Mouse (Mus musculus) liver, embryonic 16.5 days (tissue): Measurements from ENCODE around the gene Ttc33. TPM values are rescaled to one million over a fixed set of nuclear protein-coding genes. Genes with fewer than 3 reads are reported as not detected.
A peak's percentile ranks its signal among the peaks of the same experiment; 100 is the strongest.

ENCODE experiments used
- ATAC-seq: fragments of 200-750 bp; cut with Nextera tagmentation; 2 replicates; pipeline ENCODE4 v1.8.0; 2017; ENCODE audit warnings: low read depth, mild to moderate bottlenecking, moderate number of reproducible peaks, moderate library complexity
- H3K27ac ChIP-seq: fragments of 300-500 bp; sonication (generic); 2 replicates; pipeline ENCODE4 v1.5.1; 2014; ENCODE audit warnings: mild to moderate bottlenecking, low read length
- H3K27me3 ChIP-seq: fragments of 300-500 bp; sonication (generic); 2 replicates; pipeline ENCODE4 v1.6.1; 2014; ENCODE audit warnings: low read depth, low read length, mixed read lengths; ENCODE audit not compliant: control insufficient read depth, insufficient read depth
- H3K36me3 ChIP-seq: fragments of 300-500 bp; sonication (generic); 2 replicates; pipeline ENCODE4 v1.6.1; 2014; ENCODE audit warnings: mild to moderate bottlenecking; ENCODE audit not compliant: control insufficient read depth, insufficient read depth
- H3K4me1 ChIP-seq: fragments of 300-500 bp; sonication (generic); 2 replicates; pipeline ENCODE4 v1.6.1; 2014; ENCODE audit warnings: low read depth, low read length, mixed read lengths; ENCODE audit not compliant: control insufficient read depth
- H3K4me2 ChIP-seq: fragments of 300-500 bp; sonication (generic); 2 replicates; pipeline ENCODE4 v1.6.1; 2014; ENCODE audit warnings: low read depth, low read length, mixed read lengths
- H3K4me3 ChIP-seq: fragments of 300-500 bp; sonication (generic); 2 replicates; pipeline ENCODE4 v1.5.1; 2014; ENCODE audit warnings: low read depth, mild to moderate bottlenecking, low read length
- H3K9ac ChIP-seq: fragments of 300-500 bp; sonication (generic); 2 replicates; pipeline ENCODE4 v1.6.1; 2014; ENCODE audit warnings: low read depth, low read length
- H3K9me3 ChIP-seq: fragments of 300-500 bp; sonication (generic); replicated peaks from 2 replicates; pipeline ENCODE4 v1.6.1; 2016; ENCODE audit warnings: low read length; ENCODE audit not compliant: control insufficient read depth
- WGBS: fragments of 180-500 bp; shearing (Covaris S2); extraction: QIAGEN DNeasy Blood & Tissue Kit; methylation state at CpG from one replicate; pipeline ENCODE4 v1.1.7; 2014; ENCODE audit not compliant: insufficient replicate concordance; 5-methylcytosine and 5-hydroxymethylcytosine counted together
- polyA plus RNA-seq: library from polyadenylated mRNA; unstranded; fragments of >200 nt; fragmentation: Nextera tagmentation; extraction: Ambion mirVana; gene quantifications from 2 replicates; pipeline ENCODE4 v1.2.1, GENCODE M21; 2015

Ttc33 gene
- polyA plus RNA-seq, 1 experiment from 2014 or later = 14.1 TPM

- no peak overlapping the region for H3K4me2 ChIP-seq
- no peaks in the 10 kb centered on the region for H3K4me1 ChIP-seq
- no peak overlapping the region for H3K4me3 ChIP-seq
- H3K9ac ChIP-seq = no peak overlapping the region
- 0 out of 2 replicates have a peak, but pooled peaks have one; percentile 24 for ATAC-seq
- H3K36me3 ChIP-seq = peaks cover 34% of the 10 kb centered on the region
- no peaks in the 10 kb centered on the region for H3K27me3 ChIP-seq
- no peaks in the 10 kb centered on the region for H3K9me3 ChIP-seq
- no peak overlapping the region for H3K27ac ChIP-seq
- WGBS = 73% methylated on average over 12 of the region's 12 CpGs
These were observed 20.1 kb upstream of the Ttc33 start for GRCm38 (mm10) chr15:5165121-5165773.

GRCm38 (mm10) chr15:5173217-5173820 lies 12.0 kb upstream of the Ttc33 start:
- Histone ChIP-seq H3K27ac (no peak overlapping the region), H3K4me1 (no peaks in the 10 kb centered on the region), H3K27me3 (no peaks in the 10 kb centered on the region), H3K9ac (no peak overlapping the region), H3K4me3 (no peak overlapping the region), H3K4me2 (no peak overlapping the region), H3K36me3 (peaks cover 47% of the 10 kb centered on the region), H3K9me3 (no peaks in the 10 kb centered on the region)
- ATAC-seq = no peak
- WGBS = 57% methylated on average over 12 of the region's 12 CpGs

GRCm38 (mm10) chr15:5184668-5185330 lies 526 bp upstream of the Ttc33 start:
- WGBS = 38% methylated on average over 10 of the region's 11 CpGs
- peak overlapping the region; percentile 73 for H3K4me2 ChIP-seq
- H3K9me3 ChIP-seq = no peaks in the 10 kb centered on the region
- 0 out of 2 replicates have a peak, but pooled peaks have one; percentile 2 for ATAC-seq
- H3K4me3 ChIP-seq = peak overlapping the region; percentile 80
- peak overlapping the region; percentile 81 for H3K9ac ChIP-seq
- peak overlapping the region; percentile 70 for H3K27ac ChIP-seq
- H3K36me3 ChIP-seq = peaks cover 3% of the 10 kb centered on the region; the same call in 1 of the 2 replicates
- H3K4me1 ChIP-seq = peaks cover 11% of the 10 kb centered on the region
- H3K27me3 ChIP-seq = no peaks in the 10 kb centered on the region

- H3K9me3 ChIP-seq = no peaks in the 10 kb centered on the region
- no peaks in the 10 kb centered on the region for H3K36me3 ChIP-seq
- H3K4me2 ChIP-seq = peak overlapping the region; percentile 73
- WGBS = 28% methylated on average over 10 of the region's 10 CpGs
- peak overlapping the region; percentile 80 for H3K4me3 ChIP-seq
- H3K9ac ChIP-seq = peak overlapping the region; percentile 81
- no peaks in the 10 kb centered on the region for H3K27me3 ChIP-seq
- H3K4me1 ChIP-seq = peaks cover 11% of the 10 kb centered on the region
- H3K27ac ChIP-seq = no peak overlapping the region
- ATAC-seq = no peak
These were observed 959 bp downstream of the Ttc33 start for GRCm38 (mm10) chr15:5186293-5186675.

GRCm38 (mm10) chr15:5187116-5187515 lies 1.8 kb downstream of the Ttc33 start:
- Histone ChIP-seq H3K9ac (no peak overlapping the region), H3K4me3 (no peak overlapping the region), H3K4me2 (no peak overlapping the region), H3K27ac (no peak overlapping the region), H3K4me1 (peaks cover 11% of the 10 kb centered on the region), H3K36me3 (no peaks in the 10 kb centered on the region), H3K9me3 (no peaks in the 10 kb centered on the region), H3K27me3 (no peaks in the 10 kb centered on the region)
- WGBS = 34% methylated on average over 4 of the region's 4 CpGs
- no peak for ATAC-seq

GRCm38 (mm10) chr15:5188029-5188428 lies 2.7 kb downstream of the Ttc33 start:
- Histone ChIP-seq H3K4me3 (no peak overlapping the region), H3K27ac (no peak overlapping the region), H3K36me3 (no peaks in the 10 kb centered on the region), H3K4me2 (no peak overlapping the region), H3K9ac (no peak overlapping the region), H3K4me1 (peaks cover 11% of the 10 kb centered on the region), H3K27me3 (no peaks in the 10 kb centered on the region), H3K9me3 (no peaks in the 10 kb centered on the region)
- 31% methylated on average over 1 of the region's 1 CpGs for WGBS
- no peak for ATAC-seq

GRCm38 (mm10) chr15:5189504-5190093 lies 4.3 kb downstream of the Ttc33 start:
- Histone ChIP-seq H3K9me3 (no peaks in the 10 kb centered on the region), H3K4me1 (peaks cover 7% of the 10 kb centered on the region), H3K9ac (no peak overlapping the region), H3K4me3 (no peak overlapping the region), H3K27ac (no peak overlapping the region), H3K4me2 (no peak overlapping the region), H3K27me3 (no peaks in the 10 kb centered on the region), H3K36me3 (no peaks in the 10 kb centered on the region)
- no peak for ATAC-seq
- WGBS = 66% methylated on average over 10 of the region's 10 CpGs

GRCm38 (mm10) chr15:5193833-5194232 lies 8.5 kb downstream of the Ttc33 start:
- no peak overlapping the region for H3K4me2 ChIP-seq
- no peaks in the 10 kb centered on the region for H3K27me3 ChIP-seq
- no peaks in the 10 kb centered on the region for H3K36me3 ChIP-seq
- no peak overlapping the region for H3K4me3 ChIP-seq
- 54% methylated on average over 3 of the region's 3 CpGs for WGBS
- H3K9me3 ChIP-seq = no peaks in the 10 kb centered on the region
- ATAC-seq = no peak
- no peak overlapping the region for H3K9ac ChIP-seq
- H3K27ac ChIP-seq = no peak overlapping the region
- H3K4me1 ChIP-seq = peaks cover 24% of the 10 kb centered on the region

- WGBS = 70% methylated on average over 6 of the region's 6 CpGs
- Histone ChIP-seq H3K36me3 (no peaks in the 10 kb centered on the region), H3K4me2 (no peak overlapping the region), H3K27ac (no peak overlapping the region), H3K9me3 (no peaks in the 10 kb centered on the region), H3K4me1 (peaks cover 24% of the 10 kb centered on the region), H3K27me3 (no peaks in the 10 kb centered on the region), H3K9ac (no peak overlapping the region), H3K4me3 (no peak overlapping the region)
- ATAC-seq = no peak
These were observed 9.1 kb downstream of the Ttc33 start for GRCm38 (mm10) chr15:5194446-5194845.
